Mouse (Mus musculus) liver, adult 2 months (tissue): ENCODE data around the gene Ptpn21.

ENCODE experiments used
- CTCF ChIP-seq: fragments of 200-500 bp; IDR thresholded peaks from 2 replicates; pipeline ENCODE4 v1.5.1; 2011; ENCODE audit warnings: low read depth, low read length, control low read depth
- POLR2A ChIP-seq: fragments of 200-500 bp; IDR thresholded peaks from 2 replicates; pipeline ENCODE4 v1.6.1; 2011; ENCODE audit warnings: low read length, control low read depth; ENCODE audit not compliant: insufficient read depth; ENCODE audit errors: extremely low read depth

DNA sequence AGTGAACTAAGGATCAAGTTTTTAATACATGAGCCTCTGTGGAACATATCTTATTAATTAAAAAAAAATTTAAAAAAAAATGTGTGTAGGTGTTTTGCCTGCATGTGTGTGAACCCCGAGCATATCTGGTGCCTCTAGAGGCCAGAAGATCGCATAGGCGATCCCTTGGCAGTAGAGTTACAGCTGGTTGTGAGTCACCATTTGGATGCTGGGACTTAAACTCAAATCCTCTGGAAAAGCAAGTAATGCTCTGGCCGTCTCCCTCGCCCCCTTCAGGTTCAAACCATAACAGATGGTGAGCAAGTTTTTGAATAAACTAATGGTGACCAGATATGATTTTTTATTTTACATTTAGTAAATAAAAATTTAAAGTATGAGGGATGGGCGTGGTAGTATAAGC, 20.4 kb upstream of the Ptpn21 start:
- TF ChIP-seq CTCF (no peak), POLR2A (no peak)
